Mouse (Mus musculus): ENCODE measurements around the gene Gpr107. TPM values are rescaled to one million over a fixed set of nuclear protein-coding genes. Genes with fewer than 3 reads are reported as not detected.

Gpr107 gene
- total RNA-seq, 2 experiments from 2014 or later, result 24.1 to 24.8 TPM

DNA sequence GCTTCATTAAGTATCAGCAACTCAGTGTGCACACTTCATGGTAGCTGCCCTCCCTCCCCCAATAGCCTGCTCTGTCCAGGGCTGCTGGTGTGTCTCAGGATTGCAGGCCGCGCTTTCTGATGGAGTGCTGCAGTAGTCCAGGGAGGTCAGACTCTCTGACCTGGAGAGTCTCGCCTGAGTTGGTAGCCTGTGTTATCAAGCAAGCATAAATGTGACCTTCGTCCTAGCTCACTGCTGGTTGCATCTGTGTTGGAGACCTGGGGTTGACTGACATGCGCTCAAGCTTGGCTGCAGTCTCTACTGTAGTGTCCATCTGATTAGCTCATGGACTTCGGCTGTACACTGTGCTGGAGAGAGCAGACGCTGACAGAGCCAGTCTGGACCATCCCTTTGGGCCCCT, 49.7 kb downstream of the Gpr107 start:
- no peak for DNase-seq

GRCm38 (mm10) chr2:31202357-31202756, 50.2 kb downstream of the Gpr107 start:
- DNase-seq, result no peak

- DNase-seq, result no peak
Measured at GRCm38 (mm10) chr2:31202956-31203355, 50.8 kb downstream of the Gpr107 start.

DNA sequence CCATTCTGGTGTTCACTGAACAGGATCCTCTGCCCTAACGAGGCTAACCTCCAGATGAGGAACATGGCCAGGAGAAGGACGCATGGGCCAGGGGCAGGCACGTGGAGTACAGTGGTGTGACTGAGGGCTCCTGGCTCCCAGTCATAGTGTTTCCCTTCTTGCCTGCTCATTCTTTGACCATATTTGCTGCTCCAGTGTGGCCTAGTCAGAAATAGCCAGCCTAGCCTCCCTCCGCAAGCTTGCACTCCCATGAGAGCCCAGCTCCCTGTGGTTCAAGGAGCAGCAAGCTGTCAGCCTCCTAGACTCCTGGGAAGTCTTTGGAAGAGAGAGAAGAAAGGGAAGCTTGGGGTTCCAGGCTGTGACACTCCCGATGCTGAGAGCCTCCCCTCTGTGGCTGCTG, 52.6 kb downstream of the Gpr107 start:
- DNase-seq, result no peak

- no peak for DNase-seq
Measured at GRCm38 (mm10) chr2:31206211-31206610, 54.1 kb downstream of the Gpr107 start.

- DNase-seq, result no peak
Measured at GRCm38 (mm10) chr2:31206882-31207281, 54.8 kb downstream of the Gpr107 start.

DNA sequence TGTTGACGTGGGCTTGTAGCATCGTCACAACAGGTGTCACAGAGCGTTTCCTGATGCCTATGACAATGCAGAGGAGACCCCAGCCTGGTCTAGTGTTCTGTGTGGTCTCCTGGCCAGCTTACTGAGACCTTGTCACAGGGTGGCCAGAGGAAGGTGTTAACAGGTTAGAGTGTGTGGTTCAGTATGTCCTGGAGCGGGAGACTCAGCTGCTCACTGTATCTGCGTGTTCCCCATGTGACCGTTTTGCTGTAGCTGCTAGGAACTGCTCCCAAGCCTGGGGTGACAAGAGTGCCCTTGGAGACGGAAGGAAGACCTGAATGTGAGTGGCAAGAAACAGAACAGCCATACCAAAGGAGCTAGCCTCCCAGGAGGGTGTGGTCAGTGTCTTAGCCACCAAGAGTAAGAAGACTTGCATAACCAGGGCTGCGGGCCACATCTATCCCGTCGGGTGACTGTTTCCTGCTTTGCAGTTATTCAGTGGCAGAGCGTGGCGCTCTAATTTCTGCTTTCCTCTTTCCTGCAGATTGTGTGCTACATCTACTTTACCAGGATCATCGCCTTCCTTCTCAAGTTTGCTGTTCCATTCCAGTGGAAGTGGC, 56.5 kb downstream of the Gpr107 start:
- DNase-seq, result no peak

GRCm38 (mm10) chr2:31209525-31209924, 57.4 kb downstream of the Gpr107 start:
- no peak for DNase-seq

- DNase-seq, result no peak
Measured at GRCm38 (mm10) chr2:31210144-31210847, 58.2 kb downstream of the Gpr107 start.

- DNase-seq, result no peak
Measured at GRCm38 (mm10) chr2:31211204-31211603, 59.1 kb downstream of the Gpr107 start.

DNA sequence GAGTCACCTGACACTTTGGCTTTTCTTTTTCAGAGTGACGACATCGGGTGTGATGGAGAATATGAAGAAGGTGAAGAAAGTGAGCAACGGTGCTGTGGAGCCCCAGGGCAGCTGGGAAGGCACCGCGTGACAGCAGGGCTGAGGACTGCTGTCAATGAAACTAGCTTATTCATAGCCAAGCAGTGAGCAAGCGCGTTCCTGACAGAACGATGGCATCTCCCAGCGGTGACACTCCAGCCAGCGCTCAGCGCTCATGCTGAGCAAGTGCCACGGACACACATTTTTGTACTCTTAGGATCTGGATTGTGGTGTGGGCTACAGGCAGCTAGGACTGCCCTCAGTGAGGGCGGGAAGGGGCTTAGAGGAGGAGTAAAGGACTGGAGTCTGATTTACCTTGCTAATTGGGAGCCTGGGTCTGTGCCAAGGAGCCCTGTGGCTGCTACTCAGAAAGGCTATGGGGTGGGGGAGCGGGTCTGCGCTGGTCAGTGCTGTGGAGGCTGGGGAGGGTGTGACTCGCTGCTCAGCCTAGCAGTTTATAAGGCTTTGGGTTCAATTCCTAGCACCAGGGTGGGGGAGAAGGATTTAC, 62.2 kb downstream of the Gpr107 start:
- no peak for DNase-seq

DNA sequence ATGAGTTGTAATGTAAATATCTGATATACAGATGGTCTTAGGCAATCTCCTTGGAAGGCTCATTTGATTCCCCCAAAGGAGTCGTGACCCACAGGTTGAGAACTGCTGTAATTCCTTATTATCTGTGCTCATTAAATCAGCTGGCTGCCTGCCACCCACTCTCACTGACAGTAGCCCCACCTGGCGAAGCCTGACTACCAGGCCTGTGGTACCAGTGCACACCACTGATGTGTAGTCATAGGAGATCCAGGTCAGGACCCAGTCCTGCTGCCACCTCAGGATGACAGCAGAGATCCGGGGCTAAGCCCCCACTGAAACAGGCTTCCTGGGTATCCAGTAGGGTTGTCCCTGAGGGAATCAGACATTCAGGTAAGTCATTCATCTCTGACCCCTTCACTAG, 66.5 kb downstream of the Gpr107 start:
- no peak for DNase-seq

DNA sequence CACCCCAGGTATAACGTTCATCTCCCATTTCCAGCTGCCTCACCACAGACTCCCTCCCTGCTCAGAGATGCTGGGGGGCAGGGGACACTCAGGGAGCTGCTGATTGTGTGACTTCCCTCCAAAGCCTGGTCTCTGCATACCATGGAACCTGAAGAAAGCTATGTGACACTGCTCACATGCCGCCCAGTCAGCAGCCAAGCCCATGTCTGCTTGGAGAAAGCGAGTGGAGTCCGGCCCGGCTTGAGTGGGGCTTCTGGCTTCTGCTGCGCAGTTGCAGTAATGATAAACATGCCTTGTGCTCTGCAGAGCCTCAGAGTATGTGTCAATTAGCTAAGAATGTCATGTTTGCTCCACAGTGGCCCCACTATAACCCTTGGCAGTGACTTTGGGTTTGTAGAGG, 67.4 kb downstream of the Gpr107 start:
- no peak for DNase-seq

DNA sequence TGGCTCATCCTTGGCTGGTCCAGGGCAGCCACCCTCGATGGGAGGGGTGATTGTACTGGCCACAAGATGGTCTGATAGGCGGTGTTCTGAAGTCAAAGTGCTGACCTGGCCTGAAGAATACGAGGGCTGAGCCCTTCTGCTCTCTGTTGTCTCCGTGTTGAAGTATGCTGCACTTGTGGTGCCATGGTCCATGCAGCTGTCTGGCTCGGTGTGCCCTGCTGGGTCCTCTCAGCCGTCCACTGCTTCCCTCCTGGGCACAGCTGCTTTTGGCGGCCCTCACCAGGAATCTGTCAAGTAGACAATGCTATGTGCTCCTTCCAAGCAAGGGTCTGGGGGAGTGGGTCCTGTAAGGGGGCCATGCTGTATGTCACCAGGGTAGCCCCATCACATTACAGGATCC, 68.7 kb downstream of the Gpr107 start:
- DNase-seq, result no peak

DNA sequence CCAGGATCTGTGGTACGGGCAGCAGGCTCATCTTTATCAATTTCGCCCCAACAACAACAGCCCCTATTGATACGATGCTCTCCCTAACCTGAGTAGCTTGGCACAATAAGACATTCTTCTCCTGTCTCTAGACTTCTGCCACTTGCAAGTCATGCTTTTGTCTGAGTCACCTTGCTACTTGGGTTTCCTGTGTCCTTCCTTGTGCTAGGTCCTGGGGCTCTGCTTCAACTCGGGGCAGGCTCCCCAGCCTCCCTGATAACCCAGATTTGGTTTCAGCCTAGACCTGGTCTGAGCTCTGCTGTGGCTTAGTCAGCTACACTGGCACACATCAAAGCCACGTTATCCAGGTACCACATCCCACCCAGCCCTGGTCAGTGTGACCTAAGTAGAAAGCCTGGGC, 69.5 kb downstream of the Gpr107 start:
- no peak for DNase-seq

GRCm38 (mm10) chr2:31228768-31229311, 76.7 kb downstream of the Gpr107 start:
- no peak for DNase-seq

DNA sequence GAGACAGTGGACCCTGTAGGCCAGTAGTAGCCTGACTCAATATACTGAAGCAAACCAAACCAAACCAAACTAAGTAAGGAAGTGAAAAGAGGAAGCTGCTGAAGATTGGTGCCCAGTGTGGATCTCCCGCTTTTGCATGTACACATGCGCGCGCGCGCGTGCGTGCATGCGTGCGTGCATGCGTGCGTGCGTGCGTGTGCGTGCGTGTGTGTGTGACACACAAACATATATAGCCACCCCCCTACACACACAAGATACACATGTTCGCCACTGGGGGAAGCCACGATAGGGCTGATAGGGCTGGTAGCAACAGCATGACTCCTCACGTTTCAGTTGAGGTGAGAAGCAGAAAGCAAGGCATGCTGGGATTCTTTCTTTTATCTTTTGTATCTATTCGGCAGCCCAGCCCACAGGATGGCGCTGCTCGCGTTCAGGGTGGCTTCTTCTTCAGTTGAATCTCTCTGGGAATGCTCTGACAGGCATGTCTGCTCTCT, 87.1 kb downstream of the Gpr107 start:
- no peak for DNase-seq

DNA sequence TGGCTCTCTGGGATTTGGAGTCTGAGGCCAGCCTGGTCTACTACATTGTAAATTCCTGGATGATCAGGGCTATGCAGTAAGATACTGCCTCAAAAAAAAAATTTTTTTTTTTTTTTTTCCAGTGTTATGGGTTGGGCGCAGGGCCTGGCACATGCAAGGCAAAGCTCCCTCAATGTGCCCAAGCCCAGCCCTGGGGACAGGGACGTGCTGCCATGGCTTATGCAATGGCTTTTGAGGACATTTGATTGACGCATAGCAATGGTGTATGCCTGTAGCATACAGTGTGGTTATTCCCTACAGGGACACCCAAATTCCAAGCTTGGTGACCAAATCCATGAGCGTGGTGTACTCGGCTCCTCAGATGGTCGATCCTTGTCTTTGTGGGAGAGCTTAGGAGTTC, 87.7 kb downstream of the Gpr107 start:
- DNase-seq, result no peak

DNA sequence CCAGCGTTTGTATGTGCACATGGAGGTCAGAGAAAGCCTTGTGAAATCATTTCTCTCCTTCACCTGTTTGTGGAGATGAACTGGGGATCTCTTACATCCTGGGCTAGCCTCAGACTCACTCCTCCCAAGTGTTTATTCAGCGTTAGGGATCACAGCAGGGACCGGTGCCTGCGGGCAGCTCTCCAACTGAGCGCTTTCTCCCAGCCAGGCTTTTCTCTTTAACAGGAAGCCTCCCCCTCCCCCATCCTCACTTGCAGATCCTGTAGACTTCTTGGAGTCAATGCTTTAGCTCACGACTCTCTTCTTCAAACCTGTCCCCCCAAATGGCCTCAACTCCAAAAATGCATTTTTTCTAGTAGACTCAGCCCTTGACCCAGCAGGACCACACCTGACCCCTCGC, 89.5 kb downstream of the Gpr107 start:
- DNase-seq, result no peak

- no peak for DNase-seq
Measured at GRCm38 (mm10) chr2:31244216-31244615, 92.1 kb downstream of the Gpr107 start.

DNA sequence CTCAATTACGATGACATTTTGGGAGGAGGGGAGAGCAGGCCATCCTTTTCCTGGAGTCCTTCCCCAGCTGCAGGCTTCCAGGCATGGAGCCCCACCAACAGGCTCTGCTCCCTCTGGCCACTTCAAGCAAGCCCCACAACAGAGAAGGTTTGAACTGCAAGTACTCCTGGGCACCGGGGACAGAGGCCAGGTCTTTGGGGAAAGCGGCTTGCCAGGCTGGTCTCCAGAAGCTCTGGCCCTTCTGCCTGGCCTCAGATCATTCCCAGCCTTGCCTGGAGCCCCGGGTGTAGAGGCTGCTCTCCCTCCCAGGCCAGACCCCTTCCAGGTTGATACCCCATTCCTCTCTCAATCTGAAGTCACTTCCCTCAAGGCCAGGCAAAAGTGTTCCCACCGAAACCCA, 92.9 kb downstream of the Gpr107 start:
- DNase-seq, result peak; percentile 43

GRCm38 (mm10) chr2:31245491-31246141, 93.5 kb downstream of the Gpr107 start, which contains the start of gene Ncs1:
Gene Ncs1, plus strand, starts transcription at chr2:31245823.
- peak; percentile 74 for DNase-seq

All from gastrocnemius, postnatal 25 days (tissue).